In genomic region chr17:85943551-85943981, GRCm38 (mm10) we compare ENCODE assay signal across 17 mouse cellular contexts.
DNase-seq lines count a peak whose midpoint lies in the region; ATAC-seq and TF ChIP-seq lines count a peak whose summit lies in the region.
"Had no signal": no experiment of that assay in that cellular context is flagged by ENCODE, and none has a peak within 500 bp of the region (broad histone marks: within the 10 kb centered on the region; RNA-seq: fewer than 3 reads in every experiment).

No protein-coding gene starts in this region.

- DNase-seq in hindbrain, embryonic 11.5 days (ENCODE audit: low spot score) = peak; percentile 36
- no peak for DNase-seq in hindbrain, embryonic 10.5 days (ENCODE audit: low spot score)
- DNase-seq in hindbrain, postnatal 0 days (ENCODE audit: low spot score) = peak; percentile 23
- no peak for DNase-seq in layer of hippocampus, postnatal 25 days (ENCODE audit: extremely low spot score in 1 of 2, low spot score in 1 of 2)
- DNase-seq in frontal cortex, postnatal 25 days (ENCODE audit: low spot score in 2 of 2) = no peak
- DNase-seq: adrenal gland, postnatal 10 days; B cell, adult 2 months; cerebellum, postnatal 25 days; gastrocnemius, postnatal 14 days; heart, postnatal 36 days; kidney, postnatal 10 days; layer of hippocampus, postnatal 36 days; lung, postnatal 4 days had no signal

- no peak overlapping the region for H3K4me2 ChIP-seq in hindbrain, embryonic 11.5 days (replicated peaks; ENCODE audit: low read depth, low read length)
- no peak overlapping the region for H3K4me2 ChIP-seq in embryonic facial prominence, embryonic 12.5 days (replicated peaks)
- H3K4me2 ChIP-seq in hindbrain, postnatal 0 days (ENCODE audit: low read depth, low read length) = no peak overlapping the region
- H3K4me2 ChIP-seq in neural tube, embryonic 13.5 days = peak overlapping the region; percentile 39
- H3K4me2 ChIP-seq: forebrain, embryonic 15.5 days; limb, embryonic 13.5 days had no signal

- 48% methylated on average over 14 of the region's 14 CpGs for WGBS in hindbrain, embryonic 11.5 days
- 53% methylated on average over 14 of the region's 14 CpGs for WGBS in hindbrain, embryonic 10.5 days
- WGBS in embryonic facial prominence, embryonic 12.5 days = 23% methylated on average over 14 of the region's 14 CpGs
- WGBS in hindbrain, postnatal 0 days = 33% methylated on average over 14 of the region's 14 CpGs
- WGBS in neural tube, embryonic 13.5 days = 24% methylated on average over 14 of the region's 14 CpGs

- no peaks in the 10 kb centered on the region; the same call in 1 of the 2 replicates for H3K4me1 ChIP-seq in hindbrain, embryonic 11.5 days (replicated peaks; ENCODE audit: control insufficient read depth, insufficient read depth, low read length)
- peaks cover 16% of the 10 kb centered on the region for H3K4me1 ChIP-seq in hindbrain, embryonic 10.5 days (replicated peaks)
- peaks cover 18% of the 10 kb centered on the region; the same call in 1 of the 2 replicates for H3K4me1 ChIP-seq in embryonic facial prominence, embryonic 12.5 days
- no peaks in the 10 kb centered on the region for H3K4me1 ChIP-seq in hindbrain, postnatal 0 days (ENCODE audit: insufficient read depth, low read length)
- H3K4me1 ChIP-seq in neural tube, embryonic 13.5 days (replicated peaks) = peaks cover 19% of the 10 kb centered on the region

- peak; percentile 29; the same call in 1 of the 2 replicates for TF ChIP-seq CTCF in hindbrain, postnatal 0 days (IDR thresholded peaks at IDR 0.05; ENCODE audit: low read depth)

- no peaks in the 10 kb centered on the region for H3K27me3 ChIP-seq in hindbrain, embryonic 11.5 days (ENCODE audit: control insufficient read depth, insufficient read depth, low read length)
- H3K27me3 ChIP-seq in hindbrain, embryonic 10.5 days (ENCODE audit: insufficient read depth, poor library complexity, severe bottlenecking) = peaks cover 21% of the 10 kb centered on the region
- H3K27me3 ChIP-seq in embryonic facial prominence, embryonic 12.5 days = peaks cover 13% of the 10 kb centered on the region
- H3K27me3 ChIP-seq in hindbrain, postnatal 0 days (ENCODE audit: insufficient read depth, low read length) = no peaks in the 10 kb centered on the region
- peaks cover 24% of the 10 kb centered on the region for H3K27me3 ChIP-seq in neural tube, embryonic 13.5 days
- H3K27me3 ChIP-seq: forebrain, embryonic 15.5 days had no signal

- no peaks in the 10 kb centered on the region for H3K9me3 ChIP-seq in hindbrain, embryonic 11.5 days (ENCODE audit: control insufficient read depth, low read length)
- H3K9me3 ChIP-seq in hindbrain, embryonic 10.5 days = no peaks in the 10 kb centered on the region
- no peaks in the 10 kb centered on the region for H3K9me3 ChIP-seq in embryonic facial prominence, embryonic 12.5 days
- H3K9me3 ChIP-seq in hindbrain, postnatal 0 days (ENCODE audit: low read length) = no peaks in the 10 kb centered on the region
- no peaks in the 10 kb centered on the region for H3K9me3 ChIP-seq in neural tube, embryonic 13.5 days
- H3K9me3 ChIP-seq: forebrain, embryonic 15.5 days; limb, embryonic 13.5 days had no signal

- no peak overlapping the region for H3K27ac ChIP-seq in hindbrain, embryonic 11.5 days (ENCODE audit: low read depth, low read length)
- no peak overlapping the region for H3K27ac ChIP-seq in hindbrain, embryonic 10.5 days
- 0 out of 2 replicates have a peak overlapping the region, but pooled peaks have one; percentile 7 for H3K27ac ChIP-seq in embryonic facial prominence, embryonic 12.5 days
- no peak overlapping the region for H3K27ac ChIP-seq in hindbrain, postnatal 0 days
- 0 out of 2 replicates have a peak overlapping the region, but pooled peaks have one; percentile 23 for H3K27ac ChIP-seq in neural tube, embryonic 13.5 days (replicated peaks)
- H3K27ac ChIP-seq: forebrain, embryonic 15.5 days; limb, embryonic 13.5 days had no signal

- no peak overlapping the region for H3K4me3 ChIP-seq in hindbrain, embryonic 11.5 days (ENCODE audit: low read depth, low read length)
- H3K4me3 ChIP-seq in hindbrain, embryonic 10.5 days = no peak overlapping the region
- H3K4me3 ChIP-seq in embryonic facial prominence, embryonic 12.5 days = no peak overlapping the region
- no peak overlapping the region for H3K4me3 ChIP-seq in hindbrain, postnatal 0 days (ENCODE audit: low read length)
- no peak overlapping the region for H3K4me3 ChIP-seq in neural tube, embryonic 13.5 days
- H3K4me3 ChIP-seq: forebrain, embryonic 15.5 days; limb, embryonic 13.5 days had no signal

- no peaks in the 10 kb centered on the region for H3K36me3 ChIP-seq in hindbrain, embryonic 11.5 days (ENCODE audit: control insufficient read depth, insufficient read depth, low read length)
- H3K36me3 ChIP-seq in hindbrain, embryonic 10.5 days = no peaks in the 10 kb centered on the region
- H3K36me3 ChIP-seq in embryonic facial prominence, embryonic 12.5 days = no peaks in the 10 kb centered on the region
- H3K36me3 ChIP-seq in hindbrain, postnatal 0 days (ENCODE audit: insufficient read depth, low read length) = no peaks in the 10 kb centered on the region
- no peaks in the 10 kb centered on the region for H3K36me3 ChIP-seq in neural tube, embryonic 13.5 days
- H3K36me3 ChIP-seq: forebrain, embryonic 15.5 days; limb, embryonic 13.5 days had no signal

- no peak overlapping the region for H3K9ac ChIP-seq in hindbrain, embryonic 11.5 days (ENCODE audit: low read depth, low read length)
- no peak overlapping the region for H3K9ac ChIP-seq in embryonic facial prominence, embryonic 12.5 days
- H3K9ac ChIP-seq in hindbrain, postnatal 0 days (replicated peaks; ENCODE audit: low read length) = no peak overlapping the region
- no peak overlapping the region for H3K9ac ChIP-seq in neural tube, embryonic 13.5 days
- H3K9ac ChIP-seq: forebrain, embryonic 15.5 days; limb, embryonic 13.5 days had no signal

- peak; percentile 76 for ATAC-seq in hindbrain, embryonic 11.5 days (ENCODE audit: low FRiP score)
- ATAC-seq in embryonic facial prominence, embryonic 12.5 days (ENCODE audit: insufficient number of reproducible peaks, insufficient read depth, low FRiP score, low TSS enrichment) = no peak
- peak; percentile 47; the same call in 1 of the 2 replicates for ATAC-seq in hindbrain, postnatal 0 days
- ATAC-seq in neural tube, embryonic 13.5 days (ENCODE audit: low read depth) = peak; percentile 78
- ATAC-seq: forebrain, embryonic 15.5 days had no signal

Comparison
In these comparisons a context has a peak if more than half of its experiments do, and no peak if none do; other contexts are left out.
1. DNase-seq: peak in hindbrain, embryonic 11.5 days (single experiment) and hindbrain, postnatal 0 days (single experiment); none in hindbrain, embryonic 10.5 days (single experiment), layer of hippocampus, postnatal 25 days (0 of 2) and frontal cortex, postnatal 25 days (0 of 2).
2. H3K27ac ChIP-seq: peak in embryonic facial prominence, embryonic 12.5 days (single experiment) and neural tube, embryonic 13.5 days (single experiment); none in hindbrain, embryonic 11.5 days (single experiment), hindbrain, embryonic 10.5 days (single experiment) and hindbrain, postnatal 0 days (single experiment).